Mouse (Mus musculus) right cerebral cortex, postnatal 36 days (tissue): ENCODE measurements at regions not wholly inside any gene's neighbourhood (a gene's known extent, or its start where the extent isn't known, plus 50 kb on each side); places are given as distances from the start of the nearest gene placed in this dataset.
A peak's percentile ranks its signal among the peaks of the same experiment; 100 is the strongest.

Experiments used
- DNase-seq, 2 experiments: peaks; one replicate each; pipeline ENCODE4 v3.0.0; 2022; ENCODE audit warnings: low spot score in 2 of 2, mixed read lengths in 1 of 2

GRCm38 (mm10) chr16:7892799-7893198 lies 532.1 kb downstream of the Tmem114 start:
- DNase-seq = peak; percentile 12 to 18

GRCm38 (mm10) chr16:7863406-7863805 lies 561.5 kb downstream of the Tmem114 start:
- DNase-seq = no peak

- DNase-seq = no peak
These were observed 585.8 kb downstream of the Tmem114 start for GRCm38 (mm10) chr16:7839139-7839538.

- DNase-seq = no peak
These were observed 593.8 kb downstream of the Tmem114 start for GRCm38 (mm10) chr16:7831142-7831541.

GRCm38 (mm10) chr16:7829939-7830650 lies 594.8 kb downstream of the Tmem114 start:
- DNase-seq = no peak

GRCm38 (mm10) chr16:7801161-7801560 lies 623.8 kb downstream of the Tmem114 start:
- no peak for DNase-seq

GRCm38 (mm10) chr16:7797176-7797786 lies 627.7 kb downstream of the Tmem114 start:
- no peak for DNase-seq

GRCm38 (mm10) chr16:7795561-7795960 lies 629.4 kb downstream of the Tmem114 start:
- no peak for DNase-seq

GRCm38 (mm10) chr16:7792521-7792920 lies 632.4 kb downstream of the Tmem114 start:
- no peak for DNase-seq

GRCm38 (mm10) chr16:7790260-7790659 lies 634.7 kb downstream of the Tmem114 start:
- DNase-seq = peak in 1 of 2 experiments; percentile 1

- peak in 1 of 2 experiments; percentile 5 for DNase-seq
These were observed 636.7 kb downstream of the Tmem114 start for GRCm38 (mm10) chr16:7788209-7788608.

- no peak for DNase-seq
These were observed 643.4 kb downstream of the Tmem114 start for GRCm38 (mm10) chr16:7781506-7781905.

GRCm38 (mm10) chr16:7775635-7776034 lies 649.3 kb downstream of the Tmem114 start:
- DNase-seq = no peak

GRCm38 (mm10) chr16:7768433-7768832 lies 656.5 kb downstream of the Tmem114 start:
- no peak for DNase-seq

- no peak for DNase-seq
These were observed 657.2 kb downstream of the Tmem114 start for GRCm38 (mm10) chr16:7767691-7768090.

- no peak for DNase-seq
These were observed 660.6 kb downstream of the Tmem114 start for GRCm38 (mm10) chr16:7764383-7764782.

GRCm38 (mm10) chr16:7728186-7728585 lies 696.8 kb downstream of the Tmem114 start:
- DNase-seq = no peak

- no peak for DNase-seq
These were observed 699.7 kb downstream of the Tmem114 start for GRCm38 (mm10) chr16:7725225-7725624.

GRCm38 (mm10) chr16:7701471-7701870 lies 723.5 kb downstream of the Tmem114 start:
- DNase-seq = no peak

GRCm38 (mm10) chr16:7685484-7685883 lies 739.5 kb downstream of the Tmem114 start:
- DNase-seq = no peak

- DNase-seq = no peak
These were observed 758.8 kb downstream of the Tmem114 start for GRCm38 (mm10) chr16:7666096-7666495.

GRCm38 (mm10) chr16:7658133-7658532 lies 766.8 kb downstream of the Tmem114 start:
- no peak for DNase-seq

GRCm38 (mm10) chr16:7654451-7654850 lies 770.5 kb downstream of the Tmem114 start:
- DNase-seq = no peak
